ENCODE assay signal across 9 mouse cellular contexts in the genomic region with DNA sequence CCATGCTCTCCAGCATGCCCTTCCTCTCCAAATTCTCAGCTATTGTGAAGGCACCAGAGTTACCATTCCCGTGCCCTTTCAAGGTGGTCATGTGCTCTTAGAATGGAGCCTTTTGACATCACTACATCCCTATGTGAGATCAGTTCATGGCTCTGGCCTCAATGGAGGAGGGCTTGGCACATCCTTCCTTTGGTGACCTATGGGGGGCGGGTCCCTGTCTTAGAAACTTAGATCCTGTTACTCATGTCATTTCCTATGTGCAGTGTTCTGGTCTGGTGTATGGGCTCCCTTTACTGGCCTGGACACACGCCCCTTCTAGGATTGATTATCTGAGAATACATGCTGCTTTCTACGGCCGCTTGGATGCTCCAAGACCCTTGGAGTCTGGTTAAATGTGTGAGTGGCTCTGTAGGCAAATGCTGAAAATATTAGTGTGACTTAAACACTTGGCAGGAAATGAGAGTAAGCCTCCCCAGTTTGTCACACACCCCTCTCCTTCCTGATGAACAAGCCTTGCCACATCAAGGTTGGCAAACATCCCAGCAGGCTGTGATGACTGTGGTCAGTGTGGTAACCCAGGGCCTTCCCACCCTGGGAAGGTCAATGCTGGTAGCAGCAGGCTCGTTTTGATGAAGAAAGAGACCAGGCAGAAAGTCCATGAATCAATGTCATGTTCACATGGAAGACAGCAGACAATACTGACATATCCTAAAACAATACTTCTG. TPM values are rescaled to one million over a fixed set of nuclear protein-coding genes. Genes with fewer than 3 reads are reported as not detected.
DNase-seq lines count a peak whose midpoint lies in the region; TF ChIP-seq lines count a peak whose summit lies in the region.
"Had no signal": no experiment of that assay in that cellular context is flagged by ENCODE, and none has a peak within 500 bp of the region (broad histone marks: within the 10 kb centered on the region; RNA-seq: fewer than 3 reads in every experiment).

No protein-coding gene starts in this region.

- no peaks in the 10 kb centered on the region for H3K36me3 ChIP-seq in MEL (ENCODE audit: control insufficient read depth in 1 of 2, insufficient read depth in 2 of 2, low read length in 2 of 2)
- H3K36me3 ChIP-seq: embryonic facial prominence, embryonic 13.5 days had no signal

- no peaks in the 10 kb centered on the region for H3K79me2 ChIP-seq in MEL (ENCODE audit: control insufficient read depth, insufficient read depth, low read length, poor library complexity)

- H3K4me1 ChIP-seq in MEL (ENCODE audit: control insufficient read depth in 1 of 2, insufficient read depth in 2 of 2, low read length in 2 of 2): no peaks in the 10 kb centered on the region

- no peak for TF ChIP-seq CTCF in gastrocnemius, adult 2 months (IDR thresholded peaks at IDR 0.05)
- TF ChIP-seq CTCF in MEL (IDR thresholded peaks at IDR 0.05 in 2 of 3, conservative IDR thresholded peaks at IDR 0.05 in 1 of 3; ENCODE audit: control insufficient read depth in 1 of 3, insufficient read depth in 1 of 3, low read depth in 2 of 3, low read length in 3 of 3, poor library complexity in 1 of 3, severe bottlenecking in 1 of 3): no peak

- TF ChIP-seq RAD21 in MEL (IDR thresholded peaks at IDR 0.05; ENCODE audit: low read depth, low read length): no peak

- DNase-seq in gastrocnemius, adult 2 months: peak; percentile 67
- no peak for DNase-seq in gastrocnemius, postnatal 10 days
- DNase-seq in MEL (ENCODE audit: low read depth, low spot score): no peak
- peak; percentile 17 to 38 for DNase-seq in heart, adult 9 months (ENCODE audit: low spot score in 2 of 2)
- DNase-seq in lung, postnatal 4 days: peak; percentile 80 to 81
- DNase-seq in frontal cortex, postnatal 36 days (ENCODE audit: low spot score in 2 of 2): no peak
- no peak for DNase-seq in cerebellum, adult 11 months
- no peak for DNase-seq in frontal cortex, postnatal 10 days (ENCODE audit: low spot score in 2 of 2)

- H3K9me3 ChIP-seq in MEL (replicated peaks; ENCODE audit: insufficient read depth, low read length): no peaks in the 10 kb centered on the region
- H3K9me3 ChIP-seq: embryonic facial prominence, embryonic 13.5 days had no signal

- H3K27ac ChIP-seq in gastrocnemius, adult 2 months: no peak overlapping the region
- no peak overlapping the region for H3K27ac ChIP-seq in MEL (ENCODE audit: control insufficient read depth, low read depth, low read length)
- H3K27ac ChIP-seq: embryonic facial prominence, embryonic 13.5 days had no signal

- intact Hi-C loops in gastrocnemius, adult 2 months (cut with DNase I): no loop called here

- H3K4me3 ChIP-seq in gastrocnemius, adult 2 months: no peak overlapping the region
- H3K4me3 ChIP-seq in MEL (ENCODE audit: control insufficient read depth in 1 of 2, insufficient read depth in 1 of 2, low read depth in 2 of 2, low read length in 2 of 2): no peak overlapping the region
- H3K4me3 ChIP-seq: embryonic facial prominence, embryonic 13.5 days had no signal

- H3K27me3 ChIP-seq in MEL (ENCODE audit: control insufficient read depth in 1 of 2, insufficient read depth in 2 of 2, low read length in 2 of 2): no peaks in the 10 kb centered on the region
- H3K27me3 ChIP-seq: embryonic facial prominence, embryonic 13.5 days had no signal

- H3K9ac ChIP-seq in MEL (ENCODE audit: control insufficient read depth, low read depth, low read length, poor library complexity, severe bottlenecking): no peak overlapping the region
- H3K9ac ChIP-seq: embryonic facial prominence, embryonic 13.5 days had no signal

- no peak for TF ChIP-seq POLR2A in MEL (IDR thresholded peaks at IDR 0.05; ENCODE audit: control insufficient read depth in 1 of 2, insufficient read depth in 1 of 2, low read depth in 1 of 2, low read length in 2 of 2, poor library complexity in 1 of 2)

- no peak for TF ChIP-seq EP300 in MEL (IDR thresholded peaks at IDR 0.05; ENCODE audit: low read depth in 1 of 2, low read length in 2 of 2)

TF ChIP-seq in MEL, 35 proteins besides CTCF, POLR2A, EP300 and RAD21:
- TF ChIP-seq JUND (IDR thresholded peaks at IDR 0.05; ENCODE audit: low read depth, low read length): no peak
- peak; percentile 22; the same call in 1 of the 2 replicates for TF ChIP-seq POLR2AphosphoS2 (IDR thresholded peaks at IDR 0.05; ENCODE audit: low read length)
- TF ChIP-seq TBP (IDR thresholded peaks at IDR 0.05; ENCODE audit: low read depth, low read length): no peak
- TF ChIP-seq ETS1 (IDR thresholded peaks at IDR 0.05; ENCODE audit: low read depth, low read length): no peak
- no peak for TF ChIP-seq UBTF (IDR thresholded peaks at IDR 0.05; ENCODE audit: borderline replicate concordance, insufficient read depth, low read depth, low read length)
- TF ChIP-seq ZMIZ1 (IDR thresholded peaks at IDR 0.05; ENCODE audit: low read depth, low read length): no peak

RNA-seq across cellular contexts. Expression of gene Gm340, which starts 15.2 kb away (rescaled TPM):
- total RNA-seq in gastrocnemius, adult 2 months (2021): 1 to 10 TPM; 6.3 TPM
- total RNA-seq in gastrocnemius, postnatal 10 days (2021): 1 to 10 TPM; 7.7 to 9.8 TPM
- total RNA-seq in MEL (2012; rRNA removed): 17.4 and 19.3 TPM in 2 replicates
- 10 to 100 TPM; 11.0 to 38.9 TPM for polyA plus RNA-seq in MEL (2012; ENCODE audit: insufficient read depth in 1 of 2, insufficient read length in 2 of 2, low read depth in 1 of 2, low replicate concordance in 2 of 2, missing spikeins in 1 of 2)

Comparison
In these comparisons a context has a peak if more than half of its experiments do, and no peak if none do; other contexts are left out.
1. DNase-seq: peak in gastrocnemius, adult 2 months (single experiment), heart, adult 9 months (2 of 2) and lung, postnatal 4 days (2 of 2); none in gastrocnemius, postnatal 10 days (single experiment), MEL (single experiment), frontal cortex, postnatal 36 days (0 of 2), cerebellum, adult 11 months (single experiment) and frontal cortex, postnatal 10 days (0 of 2).